Mouse (Mus musculus) liver, adult 2 months (tissue): ENCODE measurements around the gene Dusp16.

Source experiments
- CTCF ChIP-seq: fragments of 200-500 bp; IDR thresholded peaks from 2 replicates; pipeline ENCODE4 v1.5.1; 2011; ENCODE audit warnings: low read depth, low read length, control low read depth
- POLR2A ChIP-seq: fragments of 200-500 bp; IDR thresholded peaks from 2 replicates; pipeline ENCODE4 v1.6.1; 2011; ENCODE audit warnings: low read length, control low read depth; ENCODE audit not compliant: insufficient read depth; ENCODE audit errors: extremely low read depth

GRCm38 (mm10) chr6:134684354-134684915, 108.0 kb downstream of the Dusp16 start:
- no peak for TF ChIP-seq CTCF
- no peak for TF ChIP-seq POLR2A
